Mouse (Mus musculus) kidney, adult 11 months (tissue): ENCODE data around the gene Hspa8.

Source experiments
- DNase-seq: peaks from one replicate; pipeline ENCODE4 v3.0.0; 2022

Hspa8 gene

DNA sequence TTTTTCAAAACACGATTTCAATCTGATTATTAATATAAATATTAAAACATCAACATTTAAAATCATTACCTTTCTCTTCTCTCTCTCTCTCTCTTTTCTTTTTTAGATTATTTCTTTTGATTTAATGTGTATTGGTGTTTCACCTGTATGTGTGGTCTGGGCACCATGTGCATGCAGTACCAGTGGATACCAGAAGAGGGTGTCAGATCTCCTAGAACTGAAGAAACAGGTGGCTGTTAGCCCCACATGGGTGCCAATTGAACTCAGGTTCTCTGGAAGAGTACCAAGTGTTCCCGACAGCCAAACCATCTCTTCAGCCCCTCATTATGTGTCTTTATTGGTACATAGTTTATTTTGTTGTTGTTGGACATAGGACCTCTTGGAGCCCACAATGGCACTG lies 11.1 kb downstream of the Hspa8 start:
- DNase-seq, result no peak

DNA sequence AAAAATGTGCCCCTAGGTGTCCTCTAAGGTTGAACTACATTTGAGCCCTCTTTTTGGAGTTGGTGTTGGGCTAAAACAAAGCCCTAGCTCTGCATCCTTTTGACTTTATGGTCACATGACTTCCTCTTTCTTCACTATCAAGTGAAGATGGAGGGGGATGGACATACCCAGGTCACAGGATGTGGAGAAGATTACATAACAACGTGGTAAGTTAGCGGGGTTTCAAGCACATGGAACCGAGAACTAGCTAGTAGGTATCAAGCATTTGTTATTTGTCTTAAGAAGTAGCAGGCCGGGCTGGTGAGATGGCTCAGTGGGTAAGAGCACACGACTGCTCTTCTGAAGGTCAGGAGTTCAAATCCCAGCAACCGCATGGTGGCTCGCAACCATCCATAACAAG lies 13.3 kb downstream of the Hspa8 start:
- no peak for DNase-seq

DNA sequence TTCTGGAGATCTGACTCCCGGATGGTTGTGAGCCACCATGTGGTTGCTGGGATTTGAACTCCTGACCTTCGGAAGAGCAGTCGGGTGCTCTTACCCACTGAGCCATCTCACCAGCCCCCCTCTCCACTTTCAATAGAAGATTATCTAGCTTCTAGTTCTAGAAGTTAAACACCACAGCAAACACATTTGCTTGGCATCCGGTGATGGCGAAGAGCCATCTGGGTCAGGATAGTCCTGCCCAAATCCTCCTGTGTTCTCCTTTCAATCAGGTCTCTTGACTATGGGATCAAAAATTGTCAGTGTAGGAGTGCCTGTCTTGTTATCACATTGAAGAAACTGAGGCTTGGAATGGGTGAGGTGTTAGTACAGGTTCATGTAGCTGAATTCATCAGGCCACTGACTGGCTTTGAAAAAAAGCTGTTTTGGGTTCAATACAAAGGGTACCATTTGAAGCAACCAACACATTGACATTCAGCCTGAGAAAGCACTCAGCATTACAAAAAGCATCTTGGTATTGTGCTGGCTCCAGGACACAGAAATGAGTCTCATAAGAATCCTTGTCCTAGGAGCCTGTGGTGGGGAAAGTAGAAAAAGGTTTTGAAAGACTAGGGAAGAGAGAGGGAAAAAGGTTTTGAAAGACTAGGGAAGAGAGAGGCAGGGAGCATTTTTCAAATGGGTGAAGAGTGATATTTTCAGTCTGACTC lies 16.7 kb downstream of the Hspa8 start:
- DNase-seq, result no peak

DNA sequence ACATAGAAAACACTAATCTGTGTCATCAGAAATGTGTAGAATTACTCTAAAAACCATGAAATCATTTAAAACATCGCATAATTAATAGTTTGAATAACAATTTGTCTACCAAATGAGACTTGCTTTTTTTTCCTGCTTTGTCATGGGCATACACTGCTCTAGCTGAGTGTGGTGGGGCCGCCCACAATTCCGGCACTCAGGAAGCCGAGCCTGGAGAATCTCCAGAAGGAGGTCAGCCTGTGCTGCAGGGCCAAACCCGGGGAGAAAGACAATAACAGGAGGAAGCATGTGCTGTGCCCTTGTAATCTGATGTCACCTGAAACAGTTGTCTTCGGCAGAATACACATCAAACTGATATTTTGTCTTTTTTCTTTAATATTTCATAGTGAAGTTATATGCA lies 24.8 kb downstream of the Hspa8 start:
- peak; percentile 11 for DNase-seq

DNA sequence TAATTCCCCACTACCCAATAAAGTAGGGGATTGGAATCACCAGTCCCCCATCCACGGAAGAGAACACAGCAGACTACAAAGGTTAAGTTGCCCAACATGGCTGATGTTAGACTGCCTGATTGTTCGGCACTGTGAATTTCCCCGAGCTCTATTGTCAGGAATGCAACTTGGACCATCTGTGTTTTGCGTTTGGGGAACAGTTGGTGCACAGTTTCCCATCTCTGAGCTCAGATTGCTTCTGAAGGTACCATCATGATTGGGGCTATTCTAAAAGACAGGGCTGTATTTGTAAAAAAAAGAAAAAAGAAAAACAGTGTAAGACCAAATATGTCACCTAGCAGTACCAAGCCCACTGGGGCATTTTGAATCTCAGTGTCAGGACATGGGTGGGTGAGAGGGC lies 26.6 kb downstream of the Hspa8 start:
- no peak for DNase-seq

DNA sequence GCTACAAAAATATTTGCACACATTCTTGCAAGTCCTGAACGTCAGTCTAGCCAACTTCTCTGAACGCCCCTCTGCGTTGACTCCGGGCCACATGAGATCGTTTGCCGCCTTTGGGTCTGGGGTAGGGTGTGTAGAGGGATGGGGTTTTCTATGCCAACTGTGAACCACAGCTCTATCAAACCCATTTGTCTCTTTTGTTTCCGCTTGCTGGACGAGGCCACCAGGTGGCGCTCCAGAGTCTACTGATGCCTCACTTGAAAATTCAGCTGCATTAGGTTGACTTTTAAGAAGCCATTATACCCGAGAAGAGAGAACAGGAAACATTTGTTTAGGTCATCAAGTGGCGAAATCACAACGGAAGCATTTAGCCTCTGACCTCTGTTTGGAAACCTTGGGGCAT lies 33.8 kb downstream of the Hspa8 start:
- DNase-seq, result peak; percentile 40

DNA sequence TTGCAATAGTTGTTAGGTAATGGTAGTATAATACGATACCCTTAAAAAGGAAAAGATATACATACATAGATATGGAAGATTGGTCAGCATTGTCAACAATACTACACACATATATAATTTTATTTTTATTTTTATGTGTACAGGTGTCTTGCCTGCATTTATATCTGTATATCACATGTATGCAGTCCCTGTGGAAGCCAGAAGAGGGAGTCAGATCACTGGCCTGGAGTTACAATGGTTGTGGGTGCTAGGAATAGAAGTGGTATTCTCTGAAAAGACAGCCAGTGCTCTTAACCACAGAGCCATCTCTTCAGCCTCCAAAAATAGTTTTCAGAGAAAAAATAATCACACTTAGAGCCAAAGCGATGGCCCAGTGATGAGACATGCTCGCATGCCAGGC lies 35.9 kb downstream of the Hspa8 start:
- DNase-seq, result no peak

DNA sequence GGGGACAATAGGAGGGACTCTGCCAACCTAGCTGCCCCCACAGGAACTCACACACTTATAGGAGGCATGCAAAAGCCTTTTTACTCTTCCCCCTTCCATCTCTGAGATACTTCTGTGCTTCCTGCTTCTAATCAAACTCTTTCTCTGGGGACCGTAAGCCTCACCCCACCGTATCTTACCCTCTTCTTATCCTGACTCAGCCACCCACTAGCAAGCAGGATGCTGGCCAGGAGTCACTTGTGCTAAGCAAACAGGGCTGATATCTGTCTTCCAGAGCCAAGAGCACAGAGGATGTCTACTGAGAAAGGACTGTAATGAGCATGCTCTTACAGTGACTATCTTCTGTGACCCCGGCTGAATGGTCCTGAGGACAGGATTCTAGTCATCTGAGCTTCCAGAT lies 38.9 kb downstream of the Hspa8 start:
- no peak for DNase-seq

DNA sequence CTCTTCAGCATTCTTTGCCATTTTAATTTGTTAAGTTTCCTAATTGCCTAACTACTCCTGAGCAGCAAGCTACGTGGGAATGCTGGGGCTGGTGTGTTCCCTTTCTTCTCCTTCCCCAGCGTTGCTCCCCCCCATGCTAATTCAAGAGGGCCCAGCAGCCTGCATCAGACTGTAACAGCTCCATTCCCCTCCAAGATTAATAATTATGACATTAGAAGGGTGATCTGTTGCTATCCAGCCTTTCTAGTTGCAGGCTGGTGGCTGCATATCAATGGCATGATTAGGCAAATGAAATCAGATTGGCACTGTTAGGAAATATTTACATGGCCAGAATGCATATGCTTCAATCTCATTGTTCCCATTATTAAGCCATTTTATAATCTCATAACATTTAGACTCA lies 50.7 kb downstream of the Hspa8 start:
- DNase-seq, result no peak

DNA sequence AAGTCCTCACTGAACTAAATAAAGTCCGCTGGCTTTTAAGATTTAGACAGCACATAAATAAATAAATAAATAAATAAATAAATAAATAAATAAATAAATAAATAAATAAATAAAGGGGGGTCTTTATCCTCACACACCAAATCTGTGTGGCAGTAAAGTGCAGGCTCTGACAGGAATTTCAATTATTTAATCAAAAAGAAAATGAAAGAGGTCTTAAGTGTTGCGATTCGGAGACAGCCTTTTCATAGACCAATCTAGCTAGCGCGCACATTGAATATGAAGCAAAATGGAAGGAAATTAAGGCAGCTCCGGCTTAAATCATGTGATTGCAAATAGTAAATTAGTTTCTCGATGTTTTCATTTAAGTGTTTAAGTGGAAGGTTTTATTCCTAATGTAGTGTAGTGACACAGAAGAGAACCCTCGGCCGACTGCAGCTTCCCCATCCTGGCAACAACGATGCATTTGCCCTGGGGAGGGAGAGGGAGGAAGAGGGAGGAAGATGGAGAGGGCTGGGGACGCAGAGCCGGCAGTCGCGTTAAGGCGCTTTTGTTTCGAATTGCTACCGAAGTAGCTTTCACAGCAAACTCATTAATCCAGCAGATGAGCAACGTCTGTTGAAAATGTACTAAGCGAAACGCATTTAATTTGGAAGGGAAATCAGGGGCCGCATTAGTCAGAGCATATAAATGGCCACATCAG lies 57.8 kb downstream of the Hspa8 start:
- no peak for DNase-seq

DNA sequence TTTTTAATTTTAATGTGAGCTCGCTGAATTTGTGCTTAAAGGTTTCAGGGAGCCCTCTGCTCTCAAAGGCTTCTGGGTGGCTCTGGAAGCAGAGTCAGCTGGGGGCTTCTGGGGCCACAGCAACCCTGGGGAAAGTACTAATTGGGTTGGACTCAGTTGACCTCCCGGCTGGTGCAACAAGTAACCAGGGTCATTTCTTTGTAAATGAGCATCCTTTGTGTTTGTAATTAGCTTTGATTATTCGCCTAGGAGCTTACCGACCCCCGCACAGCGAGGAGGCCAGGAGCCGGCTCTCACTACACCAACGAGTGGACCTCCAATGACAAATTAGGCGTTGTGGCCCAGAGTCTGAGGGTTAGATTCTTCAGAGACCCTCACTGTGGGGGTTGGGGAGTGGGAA lies 58.4 kb downstream of the Hspa8 start:
- no peak for DNase-seq
